Mouse (Mus musculus) kidney, postnatal 4 days (tissue): ENCODE measurements around the gene Nptx2.

Experiments used
- DNase-seq, 2 experiments: peaks; one replicate each; pipeline ENCODE4 v3.0.0; 2021; ENCODE audit warnings: mixed read lengths in 2 of 2

Gene Nptx2

GRCm38 (mm10) chr5:144585100-144585499 is 39.4 kb downstream of the Nptx2 start:
- no peak for DNase-seq

GRCm38 (mm10) chr5:144591248-144591880 is 45.7 kb downstream of the Nptx2 start:
- DNase-seq: no peak

- DNase-seq: no peak
Measured at GRCm38 (mm10) chr5:144594796-144595195, 49.1 kb downstream of the Nptx2 start.
